In genomic region chr13:111966627-111967026, GRCm38 (mm10) we compare ENCODE assay signal across 15 mouse cellular contexts.
DNase-seq lines count a peak whose midpoint lies in the region; ATAC-seq and TF ChIP-seq lines count a peak whose summit lies in the region.
"Had no signal": no experiment of that assay in that cellular context is flagged by ENCODE, and none has a peak within 500 bp of the region (broad histone marks: within the 10 kb centered on the region; RNA-seq: fewer than 3 reads in every experiment).

No protein-coding gene starts in this region.

- peaks cover 20% of the 10 kb centered on the region; the same call in 1 of the 2 replicates for H3K4me1 ChIP-seq in lung, embryonic 14.5 days (ENCODE audit: insufficient read depth)
- H3K4me1 ChIP-seq in intestine, embryonic 16.5 days (ENCODE audit: control insufficient read depth, insufficient read depth, low read length) = peaks cover 19% of the 10 kb centered on the region
- peaks cover 16% of the 10 kb centered on the region; the same call in 1 of the 2 replicates for H3K4me1 ChIP-seq in stomach, embryonic 15.5 days
- H3K4me1 ChIP-seq: midbrain, embryonic 12.5 days had no signal

- DNase-seq in heart, adult 11 months = peak; percentile 81
- no peak for DNase-seq in heart, postnatal 25 days (ENCODE audit: low spot score)
- peak; percentile 68 for DNase-seq in lung, embryonic 14.5 days
- DNase-seq in lung, postnatal 10 days = no peak
- DNase-seq in urinary bladder, postnatal 14 days (ENCODE audit: low spot score) = no peak
- DNase-seq: B cell, adult 2 months; cerebellum, adult 8-10 months; heart, adult 18-20 months; lung, postnatal 14 days; right cerebral cortex, postnatal 4 days; thymus, postnatal 36 days had no signal

- ATAC-seq in lung, embryonic 14.5 days (ENCODE audit: insufficient read depth) = peak; percentile 55
- 0 out of 2 replicates have a peak, but pooled peaks have one; percentile 32 for ATAC-seq in intestine, embryonic 16.5 days
- peak; percentile 41; the same call in 1 of the 2 replicates for ATAC-seq in stomach, embryonic 15.5 days (ENCODE audit: insufficient read depth, low FRiP score, low read depth)

- H3K27me3 ChIP-seq in lung, embryonic 14.5 days (ENCODE audit: insufficient read depth, low read length) = no peaks in the 10 kb centered on the region
- no peaks in the 10 kb centered on the region for H3K27me3 ChIP-seq in intestine, embryonic 16.5 days (replicated peaks; ENCODE audit: control insufficient read depth, insufficient read depth, low read length)
- no peaks in the 10 kb centered on the region for H3K27me3 ChIP-seq in stomach, embryonic 15.5 days (replicated peaks)
- H3K27me3 ChIP-seq: midbrain, embryonic 12.5 days had no signal

- WGBS in lung, embryonic 14.5 days = 11% methylated on average over 3 of the region's 3 CpGs
- 12% methylated on average over 3 of the region's 3 CpGs for WGBS in intestine, embryonic 16.5 days
- WGBS in stomach, embryonic 15.5 days = 19% methylated on average over 3 of the region's 3 CpGs

- no peaks in the 10 kb centered on the region for H3K36me3 ChIP-seq in lung, embryonic 14.5 days (ENCODE audit: insufficient read depth)
- H3K36me3 ChIP-seq in intestine, embryonic 16.5 days (ENCODE audit: control insufficient read depth, insufficient read depth, low read length) = no peaks in the 10 kb centered on the region
- no peaks in the 10 kb centered on the region for H3K36me3 ChIP-seq in stomach, embryonic 15.5 days
- H3K36me3 ChIP-seq: midbrain, embryonic 12.5 days had no signal

- H3K9me3 ChIP-seq in lung, embryonic 14.5 days (ENCODE audit: low read depth, low read length) = no peaks in the 10 kb centered on the region
- H3K9me3 ChIP-seq in intestine, embryonic 16.5 days (ENCODE audit: control insufficient read depth, low read length) = no peaks in the 10 kb centered on the region
- no peaks in the 10 kb centered on the region for H3K9me3 ChIP-seq in stomach, embryonic 15.5 days
- H3K9me3 ChIP-seq: midbrain, embryonic 12.5 days had no signal

- H3K9ac ChIP-seq in lung, embryonic 14.5 days = no peak overlapping the region
- no peak overlapping the region for H3K9ac ChIP-seq in intestine, embryonic 16.5 days (ENCODE audit: low read depth, low read length)
- H3K9ac ChIP-seq in stomach, embryonic 15.5 days = no peak overlapping the region
- H3K9ac ChIP-seq: midbrain, embryonic 12.5 days had no signal

- H3K27ac ChIP-seq in lung, embryonic 14.5 days (ENCODE audit: low read depth) = no peak overlapping the region
- H3K27ac ChIP-seq in intestine, embryonic 16.5 days (ENCODE audit: low read length) = no peak overlapping the region
- H3K27ac ChIP-seq in stomach, embryonic 15.5 days = peak overlapping the region; percentile 26; the same call in 1 of the 2 replicates
- H3K27ac ChIP-seq: layer of hippocampus, adult 2 months; midbrain, embryonic 12.5 days had no signal

- H3K4me2 ChIP-seq in lung, embryonic 14.5 days = no peak overlapping the region
- H3K4me2 ChIP-seq in intestine, embryonic 16.5 days (ENCODE audit: low read depth, low read length) = no peak overlapping the region
- no peak overlapping the region for H3K4me2 ChIP-seq in stomach, embryonic 15.5 days
- H3K4me2 ChIP-seq: midbrain, embryonic 12.5 days had no signal

- no peak overlapping the region for H3K4me3 ChIP-seq in lung, embryonic 14.5 days (ENCODE audit: low read depth, low read length)
- no peak overlapping the region for H3K4me3 ChIP-seq in intestine, embryonic 16.5 days (ENCODE audit: low read length)
- no peak overlapping the region for H3K4me3 ChIP-seq in stomach, embryonic 15.5 days (replicated peaks)
- H3K4me3 ChIP-seq: layer of hippocampus, adult 2 months; midbrain, embryonic 12.5 days had no signal

- no peak for TF ChIP-seq CTCF in lung, embryonic 14.5 days (IDR thresholded peaks at IDR 0.05; ENCODE audit: low read depth)

- intact Hi-C loops in heart, postnatal 25 days (cut with DNase I) = no loop called here

Comparison
In these comparisons a context has a peak if more than half of its experiments do, and no peak if none do; other contexts are left out.
1. DNase-seq: peak in heart, adult 11 months (single experiment) and lung, embryonic 14.5 days (single experiment); none in heart, postnatal 25 days (single experiment), lung, postnatal 10 days (single experiment) and urinary bladder, postnatal 14 days (single experiment).
2. Peak in every context shown above with its lines, with median percentiles within 50 percentile points of each other: ATAC-seq.